Mouse (Mus musculus) gastrocnemius, adult 18-20 months (tissue): ENCODE measurements around the gene Dbp. TPM values are rescaled to one million over a fixed set of nuclear protein-coding genes. Genes with fewer than 3 reads are reported as not detected.
A peak's percentile ranks its signal among the peaks of the same experiment; 100 is the strongest.

ENCODE experiments used
- DNase-seq: peaks from one replicate; pipeline ENCODE4 v3.0.0; 2021; ENCODE audit warnings: low spot score
- total RNA-seq, 2 experiments: library from RNA; stranded (reverse); gene quantifications; 2 replicates each; pipeline ENCODE4 v1.2.3; 2021

The Dbp gene
- total RNA-seq, 2 experiments from 2014 or later = 19.4 to 22.9 TPM

DNA sequence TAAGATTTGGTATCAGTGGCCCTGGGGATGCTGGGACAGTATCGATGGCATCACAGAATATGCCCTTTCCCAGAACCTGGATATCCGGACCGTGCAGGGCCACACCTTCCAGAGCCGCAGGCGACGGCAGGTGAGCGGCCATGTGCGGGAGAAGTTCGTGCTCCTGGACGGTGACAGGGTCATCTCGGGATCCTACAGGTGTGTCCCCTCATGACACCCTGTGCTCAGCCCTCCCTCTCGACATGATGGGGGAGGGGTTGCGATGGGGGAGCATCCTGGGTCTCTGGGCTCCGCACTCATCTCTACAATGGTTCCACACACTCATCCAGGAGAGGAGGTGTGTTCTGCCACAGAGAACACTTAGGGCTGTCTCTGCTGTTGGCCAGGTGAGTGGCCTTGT is 18.9 kb downstream of the Dbp start:
- DNase-seq = no peak

- no peak for DNase-seq
Measured at GRCm38 (mm10) chr7:45725151-45725550, 20.3 kb downstream of the Dbp start.

DNA sequence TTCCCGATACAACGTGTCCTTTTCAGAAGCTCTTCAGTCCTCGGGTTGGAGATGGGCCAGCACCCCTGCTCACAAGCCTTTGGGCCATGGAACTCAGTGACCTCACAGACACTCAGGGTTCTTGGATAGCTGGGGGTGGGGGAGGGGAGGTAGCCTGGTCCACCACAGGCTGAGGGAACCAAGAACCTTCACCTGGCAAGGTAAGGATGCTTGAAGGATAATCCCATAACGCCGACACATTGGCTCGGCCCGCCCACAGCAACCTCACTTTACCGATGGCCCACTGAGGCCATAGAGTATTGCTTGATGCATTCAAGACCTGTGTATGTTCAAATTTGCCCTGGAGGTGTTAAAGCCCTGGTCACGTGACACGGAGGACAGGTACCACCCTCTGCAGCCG is 20.8 kb downstream of the Dbp start, which contains the start of gene Spaca4:
Gene Spaca4, minus strand, starts transcription at position 101 of the 400 bp plus-strand sequence.
- DNase-seq = no peak

DNA sequence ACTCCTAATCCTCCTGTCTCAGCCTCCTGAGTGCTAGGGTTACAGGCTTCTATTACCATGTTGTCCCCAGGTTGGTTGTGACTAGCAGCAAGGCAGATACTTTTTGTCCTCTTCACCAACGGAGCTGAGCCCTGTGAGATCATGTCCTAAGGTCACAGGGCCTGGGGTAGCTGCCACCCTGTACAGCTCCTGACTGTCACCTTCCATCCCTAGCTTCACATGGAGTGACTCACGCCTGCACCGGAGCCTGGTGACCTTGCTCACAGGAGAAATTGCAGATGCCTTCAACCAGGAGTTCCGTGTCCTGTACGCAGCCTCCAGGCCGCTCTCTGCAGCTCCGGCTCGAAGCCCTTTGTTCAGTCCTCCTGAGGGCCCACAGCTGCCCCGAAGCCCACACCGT is 21.5 kb downstream of the Dbp start:
- no peak for DNase-seq

GRCm38 (mm10) chr7:45727625-45728024 is 22.7 kb downstream of the Dbp start:
- no peak for DNase-seq

DNA sequence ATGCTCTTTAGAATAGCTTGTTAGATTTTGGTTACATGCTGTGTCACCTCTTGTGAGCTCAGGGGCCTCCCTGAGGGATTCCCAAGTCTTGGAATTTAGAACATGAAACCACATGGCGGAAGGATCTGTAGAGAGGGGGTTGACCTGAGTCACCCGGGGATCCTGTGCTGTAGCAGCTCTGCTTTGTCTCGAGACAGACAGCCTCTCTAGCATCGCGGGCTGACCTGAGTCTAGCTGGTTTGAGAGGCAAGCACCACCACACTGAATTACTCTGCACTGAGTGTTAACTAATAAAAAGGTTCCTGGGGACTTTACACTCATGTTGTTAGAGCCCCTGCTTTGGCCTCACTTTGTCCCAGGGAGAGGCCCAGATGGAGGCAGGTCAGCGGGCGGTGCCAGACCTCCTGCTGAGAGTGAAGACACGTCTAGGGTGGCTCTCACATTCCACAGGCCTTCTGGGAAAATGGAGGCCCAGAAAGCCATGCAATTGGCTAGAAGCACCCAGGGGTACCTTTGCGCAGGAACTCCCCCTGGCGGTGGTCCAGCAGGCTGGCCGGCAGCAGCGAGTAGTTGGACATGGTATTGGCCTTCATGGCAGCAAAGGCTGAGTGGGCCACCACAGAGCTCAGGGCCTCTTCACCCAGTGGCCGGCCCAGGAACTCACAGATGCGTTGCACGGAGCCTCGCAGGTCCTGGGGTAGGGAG is 26.0 kb downstream of the Dbp start:
- no peak for DNase-seq

DNA sequence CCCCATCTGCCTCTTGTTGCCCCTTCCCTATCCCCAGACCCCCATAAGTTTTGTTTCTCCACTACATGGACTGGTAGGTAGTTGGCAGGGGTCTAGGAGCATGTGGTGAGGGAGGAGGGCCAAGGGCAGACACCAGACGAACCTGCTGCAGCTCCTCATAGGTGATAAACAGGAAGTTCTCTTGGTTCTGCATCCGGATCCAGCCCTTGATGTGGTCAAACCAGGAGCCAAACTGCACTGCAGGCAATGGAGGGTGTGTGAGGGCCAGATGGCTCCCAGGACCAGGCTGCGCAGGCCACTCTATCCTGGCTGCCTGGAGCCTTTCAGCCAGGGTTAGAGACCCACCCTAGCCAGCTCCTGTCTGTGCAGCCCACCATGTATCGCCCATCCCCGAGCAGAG is 28.6 kb downstream of the Dbp start:
- DNase-seq = no peak

DNA sequence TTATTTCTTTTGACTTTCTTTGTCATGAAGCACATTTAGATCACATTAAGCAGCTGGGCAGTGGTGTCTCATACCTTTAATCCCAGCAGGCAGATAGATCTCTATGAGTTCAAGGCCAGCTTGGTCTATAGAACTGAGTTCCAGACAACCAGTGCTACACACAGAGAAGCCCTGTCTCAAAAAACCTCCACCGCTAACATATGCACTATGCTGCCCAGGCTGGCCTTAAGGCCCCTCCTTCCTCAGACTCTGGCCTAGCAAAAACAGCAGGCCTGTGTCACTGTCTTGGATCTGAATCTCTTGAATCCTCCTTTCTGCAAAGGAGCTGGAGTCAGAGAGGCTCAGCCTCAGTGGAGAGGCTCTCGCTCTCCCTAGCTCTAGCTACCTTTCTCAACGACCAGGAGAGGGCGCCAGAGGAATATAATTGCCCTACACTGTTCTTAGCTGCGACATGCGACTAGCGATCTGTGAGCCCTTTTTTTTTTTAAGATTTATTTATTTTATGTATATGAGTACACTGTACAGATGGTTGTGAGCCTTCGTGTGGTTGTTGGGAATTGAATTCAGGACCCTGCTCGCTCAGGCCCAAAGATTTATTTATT is 34.4 kb downstream of the Dbp start:
- peak; percentile 80 for DNase-seq

DNA sequence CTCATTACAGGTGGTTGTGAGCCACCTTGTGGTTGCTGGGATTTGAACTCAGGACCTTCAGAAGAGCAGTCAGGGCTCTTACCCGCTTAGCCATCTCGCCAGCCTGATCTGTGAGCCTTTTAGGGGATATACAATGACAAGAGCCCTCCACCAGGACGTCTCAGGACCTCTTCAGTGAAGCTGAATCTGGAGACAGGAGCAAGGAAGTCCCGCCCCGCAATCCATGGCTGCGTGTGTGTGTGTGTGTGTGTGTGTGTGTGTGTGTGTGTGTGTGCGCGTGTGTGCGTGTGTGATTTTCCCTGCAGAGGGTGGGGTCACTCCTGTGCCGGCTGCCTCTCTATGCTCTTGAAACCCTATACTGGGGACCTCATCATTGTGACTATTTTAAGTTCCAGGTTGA is 34.9 kb downstream of the Dbp start:
- no peak for DNase-seq

- no peak for DNase-seq
Measured at GRCm38 (mm10) chr7:45741308-45741707, 36.4 kb downstream of the Dbp start.

- DNase-seq = no peak
Measured at GRCm38 (mm10) chr7:45741777-45742176, 36.9 kb downstream of the Dbp start.

DNA sequence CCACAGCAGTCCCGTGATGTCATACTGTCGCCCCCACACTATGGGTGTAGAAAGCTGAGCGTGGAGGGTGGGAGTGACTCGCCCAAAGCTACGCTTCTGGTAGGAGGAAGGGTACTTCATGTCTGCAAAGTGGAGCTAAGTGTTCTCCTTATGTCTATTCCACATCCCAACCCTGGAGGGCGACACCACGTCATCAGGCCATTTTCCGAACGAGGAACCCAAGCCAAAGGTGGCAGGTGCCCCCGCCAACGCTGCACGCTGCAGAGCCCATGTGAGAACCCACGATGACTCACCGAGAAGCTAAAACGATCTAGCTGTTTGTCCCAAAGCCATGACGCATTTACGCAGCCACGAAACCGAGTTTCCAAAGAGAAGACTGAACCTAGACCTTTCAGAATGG is 37.5 kb downstream of the Dbp start:
- DNase-seq = no peak

GRCm38 (mm10) chr7:45744387-45744786 is 39.5 kb downstream of the Dbp start:
- peak; percentile 60 for DNase-seq

DNA sequence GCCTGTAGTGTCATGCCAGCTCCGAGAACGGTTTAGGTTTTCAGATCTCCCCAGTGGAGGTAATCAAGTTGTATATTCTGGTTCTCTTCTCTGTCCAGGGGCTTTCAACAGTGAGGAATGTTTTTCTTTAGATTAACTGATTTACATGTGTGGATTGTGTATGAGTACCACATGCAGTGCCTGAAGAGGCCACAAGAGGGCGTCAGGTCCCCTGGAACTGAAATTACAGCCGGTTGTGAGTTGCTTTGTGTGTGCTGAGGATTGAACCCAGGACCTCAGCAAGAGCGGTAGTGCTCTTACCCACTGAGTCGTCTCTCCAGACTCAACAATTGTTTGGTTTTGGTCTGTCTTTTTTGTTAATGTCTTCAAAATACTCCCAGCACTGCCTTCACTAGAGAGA is 41.6 kb downstream of the Dbp start:
- DNase-seq = no peak

GRCm38 (mm10) chr7:45747450-45747849 is 42.6 kb downstream of the Dbp start:
- DNase-seq = no peak

- no peak for DNase-seq
Measured at GRCm38 (mm10) chr7:45748110-45748509, 43.2 kb downstream of the Dbp start.

- DNase-seq = no peak
Measured at GRCm38 (mm10) chr7:45749401-45749800, 44.5 kb downstream of the Dbp start.

- no peak for DNase-seq
Measured at GRCm38 (mm10) chr7:45750162-45750561, 45.3 kb downstream of the Dbp start.

- no peak for DNase-seq
Measured at GRCm38 (mm10) chr7:45755703-45756102, 50.8 kb downstream of the Dbp start.

DNA sequence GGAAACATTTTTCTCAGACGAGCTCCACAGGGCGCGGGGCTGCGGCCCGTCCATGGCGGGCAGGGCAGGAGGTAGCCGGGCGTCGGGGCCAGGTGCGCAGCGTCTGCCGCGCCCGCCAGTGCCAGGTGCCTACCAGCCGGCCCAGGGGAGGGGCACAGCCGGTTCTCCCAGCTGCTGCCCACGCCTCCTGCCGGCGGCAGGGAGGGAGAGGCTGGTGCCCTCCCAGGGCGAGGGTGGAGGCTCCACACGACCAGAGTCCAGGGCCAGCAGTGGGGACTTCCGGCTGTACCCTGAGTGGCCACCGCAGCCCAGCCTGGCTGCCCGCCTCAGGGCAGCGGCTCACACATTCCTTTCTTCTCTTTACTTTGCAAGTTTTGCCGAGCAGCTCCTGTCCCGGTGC is 54.5 kb downstream of the Dbp start:
- DNase-seq = no peak
